Mouse (Mus musculus): ENCODE measurements at regions not wholly inside any gene's neighbourhood (a gene's known extent, or its start where the extent isn't known, plus 50 kb on each side); places are given as distances from the start of the nearest gene placed in this dataset.

GRCm38 (mm10) chr1:89010170-89010569 is 60.0 kb upstream of the Sh3bp4 start:
- no peak overlapping the region for H3K4me3 ChIP-seq (replicated peaks)
- ATAC-seq (ENCODE audit: low FRiP score), result no peak
- no peak overlapping the region for H3K27ac ChIP-seq (replicated peaks)
- H3K4me1 ChIP-seq, result peaks cover under 1% of the 10 kb centered on the region; the same call in 1 of the 2 replicates
- no peak overlapping the region for H3K4me2 ChIP-seq
- no peaks in the 10 kb centered on the region for H3K27me3 ChIP-seq (replicated peaks)
- no peaks in the 10 kb centered on the region for H3K36me3 ChIP-seq
- no peaks in the 10 kb centered on the region for H3K9me3 ChIP-seq (replicated peaks)
- 87% methylated on average over 2 of the region's 2 CpGs for WGBS
- H3K9ac ChIP-seq (replicated peaks), result no peak overlapping the region

GRCm38 (mm10) chr1:89011454-89011853 is 58.8 kb upstream of the Sh3bp4 start:
- no peak for ATAC-seq (ENCODE audit: low FRiP score)
- Histone ChIP-seq H3K27ac (replicated peaks) (no peak overlapping the region), H3K36me3 (no peaks in the 10 kb centered on the region), H3K4me2 (no peak overlapping the region), H3K9me3 (replicated peaks) (no peaks in the 10 kb centered on the region), H3K9ac (replicated peaks) (no peak overlapping the region), H3K27me3 (replicated peaks) (no peaks in the 10 kb centered on the region), H3K4me3 (replicated peaks) (no peak overlapping the region), H3K4me1 (peaks cover 5% of the 10 kb centered on the region; the same call in 1 of the 2 replicates)
- 86% methylated on average over 7 of the region's 7 CpGs for WGBS

GRCm38 (mm10) chr1:89015385-89015784 is 54.8 kb upstream of the Sh3bp4 start:
- Histone ChIP-seq H3K9ac (replicated peaks) (no peak overlapping the region), H3K4me3 (replicated peaks) (no peak overlapping the region), H3K27me3 (replicated peaks) (no peaks in the 10 kb centered on the region), H3K4me2 (no peak overlapping the region), H3K4me1 (peaks cover 5% of the 10 kb centered on the region; the same call in 1 of the 2 replicates), H3K27ac (replicated peaks) (no peak overlapping the region), H3K9me3 (replicated peaks) (no peaks in the 10 kb centered on the region), H3K36me3 (no peaks in the 10 kb centered on the region)
- no peak for ATAC-seq (ENCODE audit: low FRiP score)
- 43% methylated on average over 12 of the region's 12 CpGs for WGBS

GRCm38 (mm10) chr1:89015845-89016244 is 54.4 kb upstream of the Sh3bp4 start:
- Histone ChIP-seq H3K4me2 (no peak overlapping the region), H3K27ac (replicated peaks) (no peak overlapping the region), H3K9ac (replicated peaks) (no peak overlapping the region), H3K27me3 (replicated peaks) (no peaks in the 10 kb centered on the region), H3K4me1 (peaks cover 5% of the 10 kb centered on the region; the same call in 1 of the 2 replicates), H3K9me3 (replicated peaks) (no peaks in the 10 kb centered on the region), H3K4me3 (replicated peaks) (no peak overlapping the region), H3K36me3 (no peaks in the 10 kb centered on the region)
- ATAC-seq (ENCODE audit: low FRiP score), result no peak
- 84% methylated on average over 10 of the region's 10 CpGs for WGBS

- Histone ChIP-seq H3K27me3 (replicated peaks) (no peaks in the 10 kb centered on the region), H3K36me3 (no peaks in the 10 kb centered on the region), H3K4me3 (replicated peaks) (no peak overlapping the region), H3K9ac (replicated peaks) (no peak overlapping the region), H3K4me1 (peaks cover 12% of the 10 kb centered on the region), H3K27ac (replicated peaks) (no peak overlapping the region), H3K4me2 (no peak overlapping the region), H3K9me3 (replicated peaks) (no peaks in the 10 kb centered on the region)
- WGBS, result 91% methylated on average over 4 of the region's 4 CpGs
- no peak for ATAC-seq (ENCODE audit: low FRiP score)
Measured at GRCm38 (mm10) chr1:89019778-89020373, 50.3 kb upstream of the Sh3bp4 start.
